Mouse (Mus musculus): Measurements from ENCODE around the gene Ezh1. TPM values are rescaled to one million over a fixed set of nuclear protein-coding genes. Genes with fewer than 3 reads are reported as not detected.

The Ezh1 gene
- polyA plus RNA-seq, 1 experiment, result 4.5 TPM

GRCm38 (mm10) chr11:101164677-101165580, 61.3 kb downstream of the Ezh1 start:
- H3K79me3 ChIP-seq (ENCODE audit: low read depth), result peaks cover 13% of the 10 kb centered on the region
- no peaks in the 10 kb centered on the region for H3K27me3 ChIP-seq (ENCODE audit: control insufficient read depth, insufficient read depth, insufficient read length)
- H3ac ChIP-seq (ENCODE audit: control insufficient read depth, insufficient read length, low read depth), result no peak overlapping the region
- peaks cover 53% of the 10 kb centered on the region for H3K36me3 ChIP-seq (ENCODE audit: control insufficient read depth, insufficient read depth)
- no peak for TF ChIP-seq MYOG (IDR thresholded peaks at IDR 0.05; ENCODE audit: control insufficient read depth, extremely low read depth, insufficient read length)
- no peak for TF ChIP-seq MAX (IDR thresholded peaks at IDR 0.05)
- no peak for TF ChIP-seq FOSL1 (IDR thresholded peaks at IDR 0.05; ENCODE audit: insufficient read depth, low read length, poor library complexity, severe bottlenecking)
- no peak for TF ChIP-seq USF1 (IDR thresholded peaks at IDR 0.05; ENCODE audit: low read depth)
- H3K4me3 ChIP-seq (ENCODE audit: insufficient read depth, poor library complexity, severe bottlenecking), result no peak overlapping the region
- H3K79me2 ChIP-seq (ENCODE audit: control insufficient read depth, insufficient read depth), result peaks cover 21% of the 10 kb centered on the region

- TF ChIP-seq MYOD1 (IDR thresholded peaks at IDR 0.05; ENCODE audit: control insufficient read depth, insufficient read length, low read depth) (no peak), FOSL1 (IDR thresholded peaks at IDR 0.05; ENCODE audit: insufficient read depth, low read length, poor library complexity, severe bottlenecking) (no peak), MAX (IDR thresholded peaks at IDR 0.05) (no peak), CEBPB (IDR thresholded peaks at IDR 0.05; ENCODE audit: low read depth) (no peak), USF1 (IDR thresholded peaks at IDR 0.05; ENCODE audit: low read depth) (no peak), CTCF (IDR thresholded peaks at IDR 0.05; ENCODE audit: control insufficient read depth, insufficient read depth, insufficient read length) (no peak), MYOG (IDR thresholded peaks at IDR 0.05; ENCODE audit: control insufficient read depth, extremely low read depth, insufficient read length) (no peak)
Measured at GRCm38 (mm10) chr11:101164351-101164665, 62.0 kb downstream of the Ezh1 start.

GRCm38 (mm10) chr11:101163476-101164350, 62.5 kb downstream of the Ezh1 start:
- H3ac ChIP-seq (ENCODE audit: control insufficient read depth, insufficient read length, low read depth), result no peak overlapping the region
- H3K36me3 ChIP-seq (ENCODE audit: control insufficient read depth, insufficient read depth), result peaks cover 53% of the 10 kb centered on the region
- no peaks in the 10 kb centered on the region for H3K27me3 ChIP-seq (ENCODE audit: control insufficient read depth, insufficient read depth, insufficient read length)
- H3K79me3 ChIP-seq (ENCODE audit: low read depth), result peaks cover under 1% of the 10 kb centered on the region
- H3K79me2 ChIP-seq (ENCODE audit: control insufficient read depth, insufficient read depth), result peaks cover 9% of the 10 kb centered on the region
- H3K4me3 ChIP-seq (ENCODE audit: insufficient read depth, poor library complexity, severe bottlenecking), result no peak overlapping the region
- TF ChIP-seq MYOG (IDR thresholded peaks at IDR 0.05; ENCODE audit: control insufficient read depth, extremely low read depth, insufficient read length) (no peak), CEBPB (IDR thresholded peaks at IDR 0.05; ENCODE audit: low read depth) (no peak), FOSL1 (IDR thresholded peaks at IDR 0.05; ENCODE audit: insufficient read depth, low read length, poor library complexity, severe bottlenecking) (no peak), MYOD1 (IDR thresholded peaks at IDR 0.05; ENCODE audit: control insufficient read depth, insufficient read length, low read depth) (no peak), MAX (IDR thresholded peaks at IDR 0.05) (no peak), USF1 (IDR thresholded peaks at IDR 0.05; ENCODE audit: low read depth) (no peak), CTCF (IDR thresholded peaks at IDR 0.05; ENCODE audit: control insufficient read depth, insufficient read depth, insufficient read length) (no peak)

More at GRCm38 (mm10) chr11:101164351-101164665, 62.0 kb downstream of the Ezh1 start:
- Histone ChIP-seq H3K79me2 (ENCODE audit: control insufficient read depth, insufficient read depth) (peaks cover 15% of the 10 kb centered on the region), H3K79me3 (ENCODE audit: low read depth) (peaks cover 7% of the 10 kb centered on the region), H3K4me3 (ENCODE audit: insufficient read depth, poor library complexity, severe bottlenecking) (no peak overlapping the region), H3ac (ENCODE audit: control insufficient read depth, insufficient read length, low read depth) (no peak overlapping the region), H3K27me3 (ENCODE audit: control insufficient read depth, insufficient read depth, insufficient read length) (no peaks in the 10 kb centered on the region), H3K36me3 (ENCODE audit: control insufficient read depth, insufficient read depth) (peaks cover 53% of the 10 kb centered on the region)

GRCm38 (mm10) chr11:101162772-101163171, 63.5 kb downstream of the Ezh1 start:
- Histone ChIP-seq H3K36me3 (ENCODE audit: control insufficient read depth, insufficient read depth) (peaks cover 53% of the 10 kb centered on the region), H3ac (ENCODE audit: control insufficient read depth, insufficient read length, low read depth) (no peak overlapping the region), H3K79me3 (ENCODE audit: low read depth) (no peaks in the 10 kb centered on the region), H3K27me3 (ENCODE audit: control insufficient read depth, insufficient read depth, insufficient read length) (no peaks in the 10 kb centered on the region), H3K4me3 (ENCODE audit: insufficient read depth, poor library complexity, severe bottlenecking) (no peak overlapping the region), H3K79me2 (ENCODE audit: control insufficient read depth, insufficient read depth) (no peaks in the 10 kb centered on the region)
- TF ChIP-seq FOSL1 (IDR thresholded peaks at IDR 0.05; ENCODE audit: insufficient read depth, low read length, poor library complexity, severe bottlenecking) (no peak), USF1 (IDR thresholded peaks at IDR 0.05; ENCODE audit: low read depth) (no peak), MYOD1 (IDR thresholded peaks at IDR 0.05; ENCODE audit: control insufficient read depth, insufficient read length, low read depth) (no peak), CEBPB (IDR thresholded peaks at IDR 0.05; ENCODE audit: low read depth) (no peak), MYOG (IDR thresholded peaks at IDR 0.05; ENCODE audit: control insufficient read depth, extremely low read depth, insufficient read length) (no peak), CTCF (IDR thresholded peaks at IDR 0.05; ENCODE audit: control insufficient read depth, insufficient read depth, insufficient read length) (no peak), MAX (IDR thresholded peaks at IDR 0.05) (no peak)

GRCm38 (mm10) chr11:101162301-101162700, 64.0 kb downstream of the Ezh1 start:
- TF ChIP-seq FOSL1 (IDR thresholded peaks at IDR 0.05; ENCODE audit: insufficient read depth, low read length, poor library complexity, severe bottlenecking), result no peak
- TF ChIP-seq CEBPB (IDR thresholded peaks at IDR 0.05; ENCODE audit: low read depth), result no peak
- TF ChIP-seq USF1 (IDR thresholded peaks at IDR 0.05; ENCODE audit: low read depth), result no peak
- no peak for TF ChIP-seq CTCF (IDR thresholded peaks at IDR 0.05; ENCODE audit: control insufficient read depth, insufficient read depth, insufficient read length)
- TF ChIP-seq MAX (IDR thresholded peaks at IDR 0.05), result no peak
- no peak for TF ChIP-seq MYOD1 (IDR thresholded peaks at IDR 0.05; ENCODE audit: control insufficient read depth, insufficient read length, low read depth)
- no peak for TF ChIP-seq MYOG (IDR thresholded peaks at IDR 0.05; ENCODE audit: control insufficient read depth, extremely low read depth, insufficient read length)
- Histone ChIP-seq H3K79me2 (ENCODE audit: control insufficient read depth, insufficient read depth) (no peaks in the 10 kb centered on the region), H3K36me3 (ENCODE audit: control insufficient read depth, insufficient read depth) (peaks cover 49% of the 10 kb centered on the region), H3K4me3 (ENCODE audit: insufficient read depth, poor library complexity, severe bottlenecking) (no peak overlapping the region), H3ac (ENCODE audit: control insufficient read depth, insufficient read length, low read depth) (no peak overlapping the region), H3K79me3 (ENCODE audit: low read depth) (no peaks in the 10 kb centered on the region), H3K27me3 (ENCODE audit: control insufficient read depth, insufficient read depth, insufficient read length) (no peaks in the 10 kb centered on the region)

Measured in C2C12 (cell line).